Mouse (Mus musculus): ENCODE measurements at regions not wholly inside any gene's neighbourhood (a gene's known extent, or its start where the extent isn't known, plus 50 kb on each side); places are given as distances from the start of the nearest gene placed in this dataset.

- DNase-seq (ENCODE audit: low spot score) = no peak
Observed at GRCm38 (mm10) chr14:47992091-47992490, 128.5 kb upstream of the Peli2 start.

GRCm38 (mm10) chr14:47992851-47993250 lies 127.8 kb upstream of the Peli2 start:
- no peak for DNase-seq (ENCODE audit: low spot score)

DNA sequence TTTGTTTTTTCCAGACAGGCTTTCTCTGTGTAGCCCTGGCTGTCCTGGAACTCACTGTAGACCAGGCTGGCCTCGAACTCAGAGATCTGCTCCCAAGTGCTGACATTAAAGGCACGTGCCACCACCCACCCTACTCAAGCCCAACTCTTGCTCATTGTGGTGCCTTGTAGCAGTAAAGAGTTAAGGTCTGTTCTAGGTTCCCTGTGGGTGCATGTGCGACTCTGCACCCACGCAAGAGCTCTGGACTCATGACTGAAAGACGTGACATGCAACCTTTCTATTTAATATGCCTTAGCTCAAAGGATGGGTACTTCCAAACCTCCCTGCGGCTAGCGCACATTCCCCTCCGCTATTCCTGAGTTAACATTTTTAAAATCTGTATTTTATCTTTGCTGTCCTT lies 121.7 kb upstream of the Peli2 start:
- DNase-seq (ENCODE audit: low spot score) = no peak

GRCm38 (mm10) chr14:48005092-48005928 lies 115.3 kb upstream of the Peli2 start:
- DNase-seq (ENCODE audit: low spot score) = no peak

- DNase-seq (ENCODE audit: low spot score) = no peak
Observed at GRCm38 (mm10) chr14:48005929-48006309, 114.7 kb upstream of the Peli2 start.

DNA sequence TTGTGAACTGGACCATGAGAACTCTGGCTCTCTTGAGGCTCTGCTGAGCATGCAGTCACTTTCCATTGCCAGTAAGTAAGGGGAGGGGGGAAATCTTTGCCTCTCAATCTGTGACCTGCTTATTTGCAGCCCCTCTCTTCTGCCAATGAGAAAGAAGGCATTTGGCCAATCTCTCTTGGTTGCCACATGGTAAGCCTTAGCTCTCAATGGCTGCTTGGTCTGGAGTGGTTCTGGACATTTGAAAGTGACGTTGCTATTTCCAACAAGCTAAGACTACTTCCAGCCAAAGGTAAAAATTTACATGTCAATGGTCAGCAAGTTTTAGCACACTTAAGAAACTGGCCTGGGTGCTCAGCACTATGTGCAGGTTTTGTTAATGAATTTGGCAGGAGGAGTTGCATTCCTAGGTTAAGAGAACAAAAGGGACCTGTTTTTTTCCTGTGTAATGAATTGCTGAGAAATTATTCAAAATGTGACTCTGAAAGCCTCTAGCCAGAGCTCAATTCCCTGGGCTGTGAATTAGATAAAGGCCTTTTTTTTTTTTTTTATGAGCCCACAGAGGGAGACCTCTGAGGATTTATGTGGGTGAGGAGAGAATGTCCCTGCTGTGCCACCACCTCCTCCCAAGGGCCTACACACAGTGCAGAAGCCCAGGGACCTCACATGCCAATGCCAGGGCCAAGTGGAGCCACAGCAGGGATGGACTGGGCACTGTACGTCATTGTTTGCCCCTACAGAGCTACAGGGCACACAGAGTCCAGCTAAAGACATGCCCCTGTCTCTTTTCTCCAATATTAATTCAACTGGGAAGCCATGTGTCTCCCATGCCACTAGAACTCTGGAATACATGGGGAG lies 108.0 kb upstream of the Peli2 start:
- DNase-seq (ENCODE audit: low spot score) = peak; percentile 60

DNA sequence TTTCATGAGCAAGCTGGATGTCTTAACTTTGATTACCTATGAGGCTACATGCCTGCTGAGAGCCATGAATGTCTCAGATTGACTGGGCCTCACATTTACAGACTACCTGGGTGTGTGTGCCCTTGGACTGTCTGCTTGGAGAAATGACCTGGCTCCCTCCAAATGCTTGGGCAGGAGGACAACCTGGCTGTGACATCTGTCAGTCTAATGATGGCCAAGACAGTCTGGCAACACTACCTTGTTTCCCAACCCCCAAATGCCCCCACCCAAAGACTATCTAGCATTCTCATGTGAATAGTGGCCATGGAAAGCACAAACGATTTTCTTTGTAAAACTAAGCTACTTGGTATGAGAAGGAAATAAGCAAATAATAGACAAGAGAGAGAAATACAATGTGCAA lies 107.2 kb upstream of the Peli2 start:
- no peak for DNase-seq (ENCODE audit: low spot score)

- no peak for DNase-seq (ENCODE audit: low spot score)
Observed at GRCm38 (mm10) chr14:48014776-48015175, 105.8 kb upstream of the Peli2 start.

- DNase-seq (ENCODE audit: low spot score) = no peak
Observed at GRCm38 (mm10) chr14:48017971-48018370, 102.7 kb upstream of the Peli2 start.

- no peak for DNase-seq (ENCODE audit: low spot score)
Observed at GRCm38 (mm10) chr14:48019331-48019730, 101.3 kb upstream of the Peli2 start.

- DNase-seq (ENCODE audit: low spot score) = no peak
Observed at GRCm38 (mm10) chr14:48022271-48022670, 98.4 kb upstream of the Peli2 start.

- no peak for DNase-seq (ENCODE audit: low spot score)
Observed at GRCm38 (mm10) chr14:48024051-48024693, 96.5 kb upstream of the Peli2 start.

GRCm38 (mm10) chr14:48039286-48039790 lies 81.3 kb upstream of the Peli2 start:
- no peak for DNase-seq (ENCODE audit: low spot score)

GRCm38 (mm10) chr14:48046094-48046493 lies 74.5 kb upstream of the Peli2 start:
- no peak for DNase-seq (ENCODE audit: low spot score)

GRCm38 (mm10) chr14:48046831-48047230 lies 73.8 kb upstream of the Peli2 start:
- DNase-seq (ENCODE audit: low spot score) = no peak

DNA sequence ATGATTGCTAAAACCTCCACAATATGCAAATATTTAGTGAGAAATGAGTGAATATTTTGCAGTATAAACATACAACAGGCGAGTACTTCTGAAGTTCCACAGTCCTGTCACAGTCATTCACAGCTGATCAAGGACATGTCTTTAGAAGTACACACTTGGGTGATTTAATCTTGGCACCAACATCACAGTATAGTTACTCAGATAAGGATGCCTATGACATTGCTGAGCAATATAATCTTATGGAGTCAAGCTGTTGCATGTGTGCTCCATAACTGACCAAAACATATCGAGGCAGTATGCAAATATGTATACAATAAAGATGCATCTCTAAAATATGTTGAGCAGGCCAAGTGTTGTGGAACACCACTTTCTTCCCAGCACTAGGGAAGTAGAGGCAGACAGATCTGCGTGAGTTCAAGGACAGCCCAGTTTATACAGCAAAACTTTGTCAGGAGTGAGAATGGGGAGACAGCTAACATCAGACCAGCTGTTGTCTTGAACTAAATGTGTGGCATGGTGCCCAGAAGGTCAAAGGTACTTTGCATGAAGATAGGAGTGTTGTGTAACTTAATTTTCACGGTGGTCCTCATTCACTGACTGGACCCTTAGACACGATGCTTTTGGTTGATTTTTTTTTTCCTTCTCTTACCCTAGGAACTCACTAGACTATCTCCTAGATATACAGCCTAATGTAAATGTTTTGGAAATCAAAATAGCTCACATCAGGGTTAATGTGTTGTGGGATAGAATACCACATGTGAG lies 70.7 kb upstream of the Peli2 start:
- peak; percentile 27 for DNase-seq (ENCODE audit: low spot score)

DNA sequence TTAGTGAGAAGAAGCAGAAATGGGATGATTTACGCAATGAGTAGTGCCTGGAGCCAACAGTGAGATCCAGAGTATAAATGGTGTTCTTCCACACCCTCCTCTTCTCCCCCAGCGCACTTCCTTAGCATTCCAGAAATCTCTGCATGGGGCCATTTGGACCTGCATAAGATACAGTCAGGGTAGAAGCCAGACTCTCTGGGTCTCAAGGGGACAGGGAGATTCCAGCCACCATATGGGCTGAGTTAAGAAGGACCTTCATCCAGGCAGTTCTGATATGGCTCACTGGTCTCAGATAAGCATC lies 70.2 kb upstream of the Peli2 start:
- DNase-seq (ENCODE audit: low spot score) = no peak

- no peak for DNase-seq (ENCODE audit: low spot score)
Observed at GRCm38 (mm10) chr14:48051971-48052370, 68.7 kb upstream of the Peli2 start.

GRCm38 (mm10) chr14:48052405-48052804 lies 68.2 kb upstream of the Peli2 start:
- no peak for DNase-seq (ENCODE audit: low spot score)

DNA sequence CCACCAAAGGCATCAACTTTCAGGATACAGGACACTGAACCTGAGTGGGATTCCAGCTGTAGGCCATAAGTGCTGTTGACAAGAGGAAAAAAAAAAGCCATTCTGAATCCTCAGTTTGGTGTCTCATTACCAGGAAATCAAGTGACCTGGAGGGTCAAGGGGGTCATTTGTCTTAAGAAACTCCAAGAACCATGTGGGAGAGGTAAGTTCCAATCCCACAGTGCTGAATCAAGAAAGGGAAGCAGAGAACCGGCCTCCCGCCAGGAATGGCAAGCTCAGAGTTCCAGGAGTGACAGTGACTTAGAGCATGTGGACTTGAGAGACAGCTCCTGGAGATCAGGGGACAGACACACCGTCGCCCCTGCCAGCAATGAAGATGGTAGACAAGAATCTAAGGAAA lies 67.5 kb upstream of the Peli2 start:
- no peak for DNase-seq (ENCODE audit: low spot score)

GRCm38 (mm10) chr14:48054719-48055118 lies 65.9 kb upstream of the Peli2 start:
- no peak for DNase-seq (ENCODE audit: low spot score)

DNA sequence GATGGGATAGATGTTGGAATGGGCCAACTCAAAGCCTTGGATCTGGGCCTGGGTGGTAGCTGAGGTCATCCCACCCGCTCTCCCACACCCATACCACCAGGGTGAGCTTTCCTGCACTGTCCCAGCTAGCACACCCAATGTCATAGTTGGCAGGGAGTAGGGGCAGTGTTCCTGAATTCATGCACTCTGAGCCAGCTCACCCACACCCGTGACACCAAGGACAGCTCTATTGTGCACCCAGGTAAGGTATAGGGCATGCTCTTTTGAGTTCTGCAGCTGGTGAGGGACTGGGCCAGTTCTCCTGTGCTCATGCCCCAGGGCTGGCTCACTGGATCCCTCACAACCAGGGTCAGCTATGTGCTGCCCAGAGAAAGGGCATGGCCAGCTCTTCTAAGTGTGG lies 64.8 kb upstream of the Peli2 start:
- DNase-seq (ENCODE audit: low spot score) = no peak
